Mouse (Mus musculus): ENCODE data around the gene Gm10644.

Gene Gm10644

GRCm38 (mm10) chr8:83935435-83935834 lies 19.6 kb downstream of the Gm10644 start:
- DNase-seq (ENCODE audit: low read depth, low spot score) = no peak

GRCm38 (mm10) chr8:83934994-83935393 lies 20.0 kb downstream of the Gm10644 start:
- no peak for DNase-seq (ENCODE audit: low read depth, low spot score)

- no peak for DNase-seq (ENCODE audit: low read depth, low spot score)
Measured at GRCm38 (mm10) chr8:83934222-83934621, 20.8 kb downstream of the Gm10644 start.

- DNase-seq (ENCODE audit: low read depth, low spot score) = no peak
Measured at GRCm38 (mm10) chr8:83926266-83926665, 28.7 kb downstream of the Gm10644 start.

- no peak for DNase-seq (ENCODE audit: low read depth, low spot score)
Measured at GRCm38 (mm10) chr8:83924585-83924984, 30.4 kb downstream of the Gm10644 start.

GRCm38 (mm10) chr8:83922727-83923126 lies 32.3 kb downstream of the Gm10644 start:
- no peak for DNase-seq (ENCODE audit: low read depth, low spot score)

GRCm38 (mm10) chr8:83921558-83921957 lies 33.4 kb downstream of the Gm10644 start:
- peak; percentile 72 for DNase-seq (ENCODE audit: low read depth, low spot score)

- no peak for DNase-seq (ENCODE audit: low read depth, low spot score)
Measured at GRCm38 (mm10) chr8:83917566-83917965, 37.4 kb downstream of the Gm10644 start.

- no peak for DNase-seq (ENCODE audit: low read depth, low spot score)
Measured at GRCm38 (mm10) chr8:83916015-83916414, 39.0 kb downstream of the Gm10644 start.

- DNase-seq (ENCODE audit: low read depth, low spot score) = no peak
Measured at GRCm38 (mm10) chr8:83914860-83915259, 40.1 kb downstream of the Gm10644 start.

GRCm38 (mm10) chr8:83914232-83914631 lies 40.8 kb downstream of the Gm10644 start:
- no peak for DNase-seq (ENCODE audit: low read depth, low spot score)

- no peak for DNase-seq (ENCODE audit: low read depth, low spot score)
Measured at GRCm38 (mm10) chr8:83911809-83912731, 42.9 kb downstream of the Gm10644 start.

- DNase-seq (ENCODE audit: low read depth, low spot score) = no peak
Measured at GRCm38 (mm10) chr8:83909311-83909710, 45.7 kb downstream of the Gm10644 start.

- no peak for DNase-seq (ENCODE audit: low read depth, low spot score)
Measured at GRCm38 (mm10) chr8:83908583-83908982, 46.4 kb downstream of the Gm10644 start.

GRCm38 (mm10) chr8:83902961-83903666 lies 51.9 kb downstream of the Gm10644 start:
- no peak for DNase-seq (ENCODE audit: low read depth, low spot score)

- DNase-seq (ENCODE audit: low read depth, low spot score) = no peak
Measured at GRCm38 (mm10) chr8:83901566-83902485, 53.2 kb downstream of the Gm10644 start.

GRCm38 (mm10) chr8:83900957-83901270 lies 54.1 kb downstream of the Gm10644 start:
- DNase-seq (ENCODE audit: low read depth, low spot score) = peak; percentile 70

GRCm38 (mm10) chr8:83900266-83900956 lies 54.6 kb downstream of the Gm10644 start:
- no peak for DNase-seq (ENCODE audit: low read depth, low spot score)

GRCm38 (mm10) chr8:83899363-83900252 lies 55.4 kb downstream of the Gm10644 start, which contains the start of gene Adgrl1:
TSS of gene Adgrl1 (plus strand) at chr8:83900105.
- peak; percentile 91 for DNase-seq (ENCODE audit: low read depth, low spot score)

- DNase-seq (ENCODE audit: low read depth, low spot score) = peak; percentile 80
Measured at GRCm38 (mm10) chr8:83898985-83899362, 56.0 kb downstream of the Gm10644 start.

Measured in CD4-positive helper T cell, adult 2 months (primary cell).